Mouse (Mus musculus): ENCODE measurements around the gene Rhobtb1. TPM values are rescaled to one million over a fixed set of nuclear protein-coding genes. Genes with fewer than 3 reads are reported as not detected.

The Rhobtb1 gene
- polyA plus RNA-seq, 1 experiment from 2014 or later = 11.4 TPM

DNA sequence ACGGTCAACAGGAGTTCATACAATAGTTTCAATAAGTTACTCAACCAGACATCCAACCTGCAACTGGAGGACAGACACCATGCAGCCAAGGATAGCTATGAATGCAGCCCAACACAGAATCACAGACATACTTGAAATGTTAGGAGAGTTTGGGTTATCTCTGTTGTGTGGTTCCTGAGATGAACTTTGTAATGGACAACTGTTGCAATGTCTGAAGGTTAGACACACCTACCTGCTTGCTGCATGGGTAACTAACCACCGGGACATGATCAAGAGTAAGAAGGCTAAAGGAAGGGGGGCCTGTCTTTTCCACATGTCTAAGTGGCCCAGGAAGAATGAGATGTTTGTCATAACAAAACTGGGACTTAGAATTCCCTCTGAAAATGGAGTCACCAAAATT lies 24.7 kb upstream of the Rhobtb1 start:
- 81% methylated on average over 2 of the region's 2 CpGs for WGBS
- H3K27me3 ChIP-seq (replicated peaks; ENCODE audit: control insufficient read depth, insufficient read depth, low read length) = no peaks in the 10 kb centered on the region
- H3K4me1 ChIP-seq (ENCODE audit: control insufficient read depth, insufficient read depth, low read depth, low read length) = no peaks in the 10 kb centered on the region
- H3K4me2 ChIP-seq (ENCODE audit: low read length) = no peak overlapping the region
- H3K9me3 ChIP-seq (ENCODE audit: control insufficient read depth, low read length) = no peaks in the 10 kb centered on the region
- no peak overlapping the region for H3K27ac ChIP-seq (ENCODE audit: low read depth, low read length)
- H3K9ac ChIP-seq (ENCODE audit: low read depth, low read length) = no peak overlapping the region
- ATAC-seq = no peak
- no peak overlapping the region for H3K4me3 ChIP-seq (ENCODE audit: low read length)
- no peaks in the 10 kb centered on the region for H3K36me3 ChIP-seq (ENCODE audit: control insufficient read depth, insufficient read depth, low read length)

- WGBS = 77% methylated on average over 3 of the region's 3 CpGs
- H3K4me3 ChIP-seq (ENCODE audit: low read length) = no peak overlapping the region
- H3K4me1 ChIP-seq (ENCODE audit: control insufficient read depth, insufficient read depth, low read depth, low read length) = no peaks in the 10 kb centered on the region
- H3K27me3 ChIP-seq (replicated peaks; ENCODE audit: control insufficient read depth, insufficient read depth, low read length) = no peaks in the 10 kb centered on the region
- no peak overlapping the region for H3K4me2 ChIP-seq (ENCODE audit: low read length)
- no peaks in the 10 kb centered on the region for H3K36me3 ChIP-seq (ENCODE audit: control insufficient read depth, insufficient read depth, low read length)
- no peak overlapping the region for H3K27ac ChIP-seq (ENCODE audit: low read depth, low read length)
- no peak for ATAC-seq
- H3K9me3 ChIP-seq (ENCODE audit: control insufficient read depth, low read length) = no peaks in the 10 kb centered on the region
- H3K9ac ChIP-seq (ENCODE audit: low read depth, low read length) = no peak overlapping the region
These were observed 22.7 kb upstream of the Rhobtb1 start for GRCm38 (mm10) chr10:69128531-69128930.

DNA sequence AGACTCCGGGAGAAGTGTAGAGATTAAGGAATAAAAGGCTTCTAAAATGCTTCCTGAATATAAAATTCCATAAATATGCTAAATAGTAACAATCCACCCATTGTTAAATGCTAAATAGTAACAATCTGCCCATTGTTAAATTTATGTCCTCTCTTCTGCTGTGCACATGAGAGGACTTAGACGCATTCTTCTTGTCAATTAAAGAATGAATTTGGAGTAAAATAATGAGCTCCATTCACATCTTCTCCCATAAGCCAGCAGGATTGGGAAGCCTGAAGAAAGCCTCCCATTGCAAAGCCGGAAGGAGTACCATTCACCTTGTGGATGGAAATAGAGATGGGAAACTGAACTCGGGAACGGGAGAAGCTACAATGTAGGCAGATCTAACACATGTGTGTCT lies 20.6 kb upstream of the Rhobtb1 start:
- ATAC-seq = no peak
- Histone ChIP-seq H3K4me2 (ENCODE audit: low read length) (no peak overlapping the region), H3K27ac (ENCODE audit: low read depth, low read length) (no peak overlapping the region), H3K9me3 (ENCODE audit: control insufficient read depth, low read length) (no peaks in the 10 kb centered on the region), H3K4me3 (ENCODE audit: low read length) (no peak overlapping the region), H3K9ac (ENCODE audit: low read depth, low read length) (no peak overlapping the region), H3K27me3 (replicated peaks; ENCODE audit: control insufficient read depth, insufficient read depth, low read length) (no peaks in the 10 kb centered on the region), H3K4me1 (ENCODE audit: control insufficient read depth, insufficient read depth, low read depth, low read length) (no peaks in the 10 kb centered on the region), H3K36me3 (ENCODE audit: control insufficient read depth, insufficient read depth, low read length) (no peaks in the 10 kb centered on the region)
- WGBS = 54% methylated on average over 5 of the region's 5 CpGs

DNA sequence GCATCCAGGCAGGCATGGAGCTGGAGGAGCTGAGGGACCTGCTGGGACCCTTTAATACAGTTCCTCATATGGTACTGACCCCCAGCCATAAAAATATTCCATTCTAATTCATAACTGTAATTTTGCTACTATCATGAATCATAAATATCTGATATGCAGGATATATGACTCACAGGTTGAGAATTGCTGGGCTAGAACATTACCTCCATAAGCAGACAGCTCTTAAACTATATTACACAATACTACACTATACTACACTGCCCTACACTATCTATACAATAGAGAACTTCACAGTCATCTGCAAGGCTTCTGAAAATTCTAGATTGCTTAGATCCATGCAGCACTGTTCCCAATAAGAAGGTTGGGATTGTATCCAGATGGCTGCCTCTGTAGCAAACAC lies 16.9 kb upstream of the Rhobtb1 start:
- no peak for ATAC-seq
- Histone ChIP-seq H3K27ac (ENCODE audit: low read depth, low read length) (no peak overlapping the region), H3K27me3 (replicated peaks; ENCODE audit: control insufficient read depth, insufficient read depth, low read length) (no peaks in the 10 kb centered on the region), H3K9me3 (ENCODE audit: control insufficient read depth, low read length) (no peaks in the 10 kb centered on the region), H3K4me1 (ENCODE audit: control insufficient read depth, insufficient read depth, low read depth, low read length) (no peaks in the 10 kb centered on the region), H3K4me3 (ENCODE audit: low read length) (no peak overlapping the region), H3K36me3 (ENCODE audit: control insufficient read depth, insufficient read depth, low read length) (no peaks in the 10 kb centered on the region), H3K9ac (ENCODE audit: low read depth, low read length) (no peak overlapping the region), H3K4me2 (ENCODE audit: low read length) (no peak overlapping the region)

GRCm38 (mm10) chr10:69136241-69136828 lies 14.9 kb upstream of the Rhobtb1 start:
- H3K4me2 ChIP-seq (ENCODE audit: low read length) = no peak overlapping the region
- H3K27me3 ChIP-seq (replicated peaks; ENCODE audit: control insufficient read depth, insufficient read depth, low read length) = no peaks in the 10 kb centered on the region
- no peak overlapping the region for H3K4me3 ChIP-seq (ENCODE audit: low read length)
- no peaks in the 10 kb centered on the region for H3K4me1 ChIP-seq (ENCODE audit: control insufficient read depth, insufficient read depth, low read depth, low read length)
- H3K9ac ChIP-seq (ENCODE audit: low read depth, low read length) = no peak overlapping the region
- H3K9me3 ChIP-seq (ENCODE audit: control insufficient read depth, low read length) = no peaks in the 10 kb centered on the region
- no peaks in the 10 kb centered on the region for H3K36me3 ChIP-seq (ENCODE audit: control insufficient read depth, insufficient read depth, low read length)
- no peak for ATAC-seq
- 80% methylated on average over 9 of the region's 9 CpGs for WGBS
- no peak overlapping the region for H3K27ac ChIP-seq (ENCODE audit: low read depth, low read length)

- Histone ChIP-seq H3K27me3 (replicated peaks; ENCODE audit: control insufficient read depth, insufficient read depth, low read length) (no peaks in the 10 kb centered on the region), H3K27ac (ENCODE audit: low read depth, low read length) (no peak overlapping the region), H3K9ac (ENCODE audit: low read depth, low read length) (no peak overlapping the region), H3K9me3 (ENCODE audit: control insufficient read depth, low read length) (peaks cover 3% of the 10 kb centered on the region; the same call in 1 of the 2 replicates), H3K4me2 (ENCODE audit: low read length) (no peak overlapping the region), H3K36me3 (ENCODE audit: control insufficient read depth, insufficient read depth, low read length) (no peaks in the 10 kb centered on the region), H3K4me1 (ENCODE audit: control insufficient read depth, insufficient read depth, low read depth, low read length) (no peaks in the 10 kb centered on the region), H3K4me3 (ENCODE audit: low read length) (no peak overlapping the region)
- 90% methylated on average over 7 of the region's 7 CpGs for WGBS
- ATAC-seq = no peak
These were observed 2.0 kb upstream of the Rhobtb1 start for GRCm38 (mm10) chr10:69149252-69149651.

DNA sequence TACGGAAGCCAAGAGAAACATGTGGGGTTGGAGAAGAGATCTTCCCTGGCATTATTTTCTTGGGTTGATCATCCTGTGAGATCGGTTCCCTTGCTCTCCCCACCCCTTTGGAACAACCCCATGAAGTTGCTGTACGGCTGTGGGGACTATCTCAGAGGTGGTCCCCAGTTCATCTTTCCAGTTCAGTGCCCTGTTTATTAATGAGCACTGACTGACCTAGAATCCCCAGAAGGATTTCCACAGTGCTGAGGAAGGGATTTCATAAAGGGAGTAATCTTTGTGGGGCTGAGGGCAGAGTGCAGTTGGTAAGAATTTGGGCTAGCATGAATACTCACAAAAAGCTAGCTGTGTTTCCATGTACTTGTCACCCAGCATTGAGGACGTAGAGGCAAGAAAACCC lies 1.7 kb downstream of the Rhobtb1 start:
- H3K36me3 ChIP-seq (ENCODE audit: control insufficient read depth, insufficient read depth, low read length) = no peaks in the 10 kb centered on the region
- H3K9ac ChIP-seq (ENCODE audit: low read depth, low read length) = no peak overlapping the region
- ATAC-seq = no peak
- H3K27me3 ChIP-seq (replicated peaks; ENCODE audit: control insufficient read depth, insufficient read depth, low read length) = no peaks in the 10 kb centered on the region
- H3K9me3 ChIP-seq (ENCODE audit: control insufficient read depth, low read length) = no peaks in the 10 kb centered on the region
- no peak overlapping the region for H3K27ac ChIP-seq (ENCODE audit: low read depth, low read length)
- no peak overlapping the region for H3K4me3 ChIP-seq (ENCODE audit: low read length)
- H3K4me2 ChIP-seq (ENCODE audit: low read length) = no peak overlapping the region
- WGBS = 83% methylated on average over 4 of the region's 4 CpGs
- H3K4me1 ChIP-seq (ENCODE audit: control insufficient read depth, insufficient read depth, low read depth, low read length) = no peaks in the 10 kb centered on the region

- Histone ChIP-seq H3K9me3 (ENCODE audit: control insufficient read depth, low read length) (no peaks in the 10 kb centered on the region), H3K9ac (ENCODE audit: low read depth, low read length) (no peak overlapping the region), H3K36me3 (ENCODE audit: control insufficient read depth, insufficient read depth, low read length) (no peaks in the 10 kb centered on the region), H3K4me2 (ENCODE audit: low read length) (no peak overlapping the region), H3K27ac (ENCODE audit: low read depth, low read length) (no peak overlapping the region), H3K4me3 (ENCODE audit: low read length) (no peak overlapping the region), H3K4me1 (ENCODE audit: control insufficient read depth, insufficient read depth, low read depth, low read length) (no peaks in the 10 kb centered on the region), H3K27me3 (replicated peaks; ENCODE audit: control insufficient read depth, insufficient read depth, low read length) (no peaks in the 10 kb centered on the region)
- no peak for ATAC-seq
- 90% methylated on average over 10 of the region's 10 CpGs for WGBS
These were observed 4.4 kb downstream of the Rhobtb1 start for GRCm38 (mm10) chr10:69155428-69156175.

- Histone ChIP-seq H3K27ac (ENCODE audit: low read depth, low read length) (no peak overlapping the region), H3K27me3 (replicated peaks; ENCODE audit: control insufficient read depth, insufficient read depth, low read length) (no peaks in the 10 kb centered on the region), H3K4me1 (ENCODE audit: control insufficient read depth, insufficient read depth, low read depth, low read length) (no peaks in the 10 kb centered on the region), H3K9ac (ENCODE audit: low read depth, low read length) (no peak overlapping the region), H3K36me3 (ENCODE audit: control insufficient read depth, insufficient read depth, low read length) (no peaks in the 10 kb centered on the region), H3K9me3 (ENCODE audit: control insufficient read depth, low read length) (no peaks in the 10 kb centered on the region), H3K4me2 (ENCODE audit: low read length) (no peak overlapping the region), H3K4me3 (ENCODE audit: low read length) (no peak overlapping the region)
- ATAC-seq = no peak
- WGBS = 82% methylated on average over 6 of the region's 6 CpGs
These were observed 5.2 kb downstream of the Rhobtb1 start for GRCm38 (mm10) chr10:69156462-69156861.
